Mouse (Mus musculus) v-Abl transformed pro-B cells (cell line): Measurements from ENCODE around the gene Fam169b.
"Not testable (repeated sequence)": the region's sequence is repeated elsewhere in the genome, so short reads cannot be mapped to it uniquely, and the experiment has no call there.

ENCODE experiments used
- in situ Hi-C, 2 experiments: fragments of 400-800 bp; cut with MboI; formaldehyde crosslinking; loops; one replicate each; pipeline ENCODE4 v1.15.1; 2025; ENCODE audit not compliant: unreplicated experiment in 2 of 2

The Fam169b gene

GRCm38 (mm10) chr7:68263346-68264027, 10.2 kb upstream of the Fam169b start:
- in situ Hi-C loops: no loop called here

GRCm38 (mm10) chr7:68264028-68264453, 9.6 kb upstream of the Fam169b start, which contains the start of gene Pgpep1l:
Gene Pgpep1l, minus strand, starts transcription at chr7:68264233.
- in situ Hi-C loops: no loop called here

DNA sequence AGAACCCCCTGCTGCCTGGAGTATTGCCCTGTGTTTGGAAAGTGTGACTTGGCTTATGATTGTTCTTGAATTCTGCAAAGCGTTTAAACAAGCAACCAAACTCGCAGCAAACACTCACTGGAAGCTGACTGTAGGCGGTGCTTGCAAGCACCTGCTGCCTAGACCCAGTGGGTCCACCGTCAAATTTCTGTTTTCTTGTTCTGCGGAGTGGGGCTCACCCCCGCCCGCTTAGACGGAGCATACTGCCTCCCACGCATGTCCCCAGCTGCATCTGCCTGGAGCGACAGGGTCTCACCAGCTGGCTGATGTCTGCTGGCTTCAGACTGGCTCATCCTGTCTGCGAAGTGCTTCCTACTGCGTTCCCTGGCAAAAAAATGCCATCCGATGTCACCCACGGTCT, 9.1 kb upstream of the Fam169b start:
- in situ Hi-C loops: no loop called here

GRCm38 (mm10) chr7:68265391-68265790, 8.2 kb upstream of the Fam169b start:
- in situ Hi-C loops: no loop called here

DNA sequence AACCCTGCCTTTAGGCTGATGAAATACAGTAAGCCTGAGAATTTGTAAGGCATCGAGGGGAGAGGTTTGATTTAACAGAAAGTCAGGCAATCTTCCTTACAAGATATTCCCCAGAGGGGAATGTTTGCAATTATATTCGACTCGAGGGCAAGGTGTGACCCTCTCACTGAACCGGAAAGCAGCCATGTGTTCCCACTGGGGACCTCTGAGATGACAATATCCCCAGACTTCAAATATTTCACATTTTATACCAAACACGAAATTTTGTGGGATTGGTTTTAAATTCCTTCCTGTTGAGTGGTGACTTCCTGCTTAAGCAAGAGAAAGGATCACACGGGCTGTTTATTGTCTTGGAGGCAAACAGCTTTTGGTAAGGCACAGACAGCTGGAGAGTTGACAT, 6.9 kb upstream of the Fam169b start:
- in situ Hi-C loops: no loop called here

DNA sequence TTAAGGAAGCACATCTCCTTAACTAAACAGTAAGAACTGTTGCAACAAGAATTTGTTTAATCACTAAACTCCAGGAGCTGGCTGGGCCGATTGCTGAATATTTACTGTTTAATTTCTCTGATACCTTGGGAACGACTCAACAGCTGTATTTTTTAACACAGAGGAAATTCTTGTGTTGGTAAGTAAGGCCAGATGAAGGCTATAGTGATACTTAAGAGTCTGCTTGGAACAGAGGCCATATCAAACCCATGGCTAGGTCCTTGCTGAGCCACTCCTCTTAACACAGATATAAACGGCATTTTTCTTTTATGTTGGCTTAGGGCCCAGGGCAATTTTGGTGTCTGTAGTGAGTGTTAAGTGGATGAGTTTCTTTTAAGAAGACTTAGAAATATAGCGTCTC, 3.1 kb upstream of the Fam169b start:
- in situ Hi-C loops: no loop called here

- in situ Hi-C loops: no loop called here
These were observed 1.8 kb upstream of the Fam169b start for GRCm38 (mm10) chr7:68271816-68272215.

- in situ Hi-C loops: no loop called here
These were observed 1.0 kb upstream of the Fam169b start for GRCm38 (mm10) chr7:68272607-68273006.

DNA sequence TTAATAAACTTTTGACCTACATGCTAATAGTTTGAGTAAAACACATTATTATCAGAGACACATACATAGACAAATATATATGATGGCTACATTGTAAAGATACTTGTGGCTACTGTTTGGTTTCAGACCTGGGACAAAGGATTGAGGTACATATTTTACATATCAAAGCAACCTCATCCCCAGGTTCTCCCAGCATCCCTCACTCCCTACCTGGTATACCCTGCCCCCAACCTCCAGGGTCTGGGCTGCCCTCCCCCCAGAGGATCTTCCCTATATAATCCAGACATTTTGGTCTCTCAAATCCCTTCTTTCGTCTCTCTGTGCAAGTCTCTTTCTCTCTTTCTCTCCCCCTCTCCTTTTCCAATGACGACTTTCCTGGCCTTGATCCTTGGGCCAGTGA, 579 bp downstream of the Fam169b start:
- in situ Hi-C loops: no loop called here

GRCm38 (mm10) chr7:68274951-68275350, 1.3 kb downstream of the Fam169b start:
- in situ Hi-C loops: no loop called here

DNA sequence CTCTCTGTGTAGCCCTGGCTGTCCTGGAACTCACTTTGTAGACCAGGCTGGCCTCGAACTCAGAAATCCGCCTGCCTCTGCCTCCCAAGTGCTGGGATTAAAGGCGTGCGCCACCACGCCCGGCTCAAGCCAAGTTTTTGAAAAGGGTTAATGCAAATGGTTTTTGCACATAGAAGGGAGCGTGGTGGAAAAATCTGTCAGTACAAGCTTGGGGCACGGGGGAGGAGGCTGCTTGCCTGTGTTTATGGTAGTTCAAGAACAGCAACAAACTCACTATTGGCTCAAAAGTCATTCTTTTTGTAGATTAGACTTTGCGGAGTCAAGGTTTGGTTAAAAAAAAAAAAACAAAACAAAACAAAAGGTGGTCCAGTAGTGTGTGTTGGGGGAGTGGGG, 1.8 kb downstream of the Fam169b start:
- in situ Hi-C loops: not testable (repeated sequence)

GRCm38 (mm10) chr7:68275838-68276731, 2.4 kb downstream of the Fam169b start:
- in situ Hi-C loops: no loop called here

GRCm38 (mm10) chr7:68277054-68277896, 3.6 kb downstream of the Fam169b start:
- in situ Hi-C loops: no loop called here

- in situ Hi-C loops: no loop called here
These were observed 4.2 kb downstream of the Fam169b start for GRCm38 (mm10) chr7:68277897-68278270.

DNA sequence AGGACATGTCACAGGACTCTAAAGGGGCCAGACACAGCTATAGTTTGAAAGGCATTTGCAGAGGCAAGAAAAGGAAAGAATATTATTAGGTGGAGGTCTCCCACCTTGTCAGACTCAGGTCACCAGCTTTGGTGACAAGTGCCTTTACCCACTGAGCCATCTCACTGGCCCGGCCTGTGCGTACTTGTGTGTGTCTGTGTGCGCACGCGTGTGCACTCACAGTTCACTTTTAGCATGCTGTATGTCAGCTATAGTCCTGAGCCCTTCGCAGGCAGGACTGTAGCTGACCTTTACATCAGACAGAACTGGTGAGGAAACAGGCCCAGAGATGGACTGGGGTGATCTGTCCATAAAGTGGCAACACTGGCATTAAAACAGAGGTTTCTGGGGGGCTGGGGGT, 4.7 kb downstream of the Fam169b start:
- in situ Hi-C loops: no loop called here

GRCm38 (mm10) chr7:68278908-68279307, 5.3 kb downstream of the Fam169b start:
- in situ Hi-C loops: no loop called here

DNA sequence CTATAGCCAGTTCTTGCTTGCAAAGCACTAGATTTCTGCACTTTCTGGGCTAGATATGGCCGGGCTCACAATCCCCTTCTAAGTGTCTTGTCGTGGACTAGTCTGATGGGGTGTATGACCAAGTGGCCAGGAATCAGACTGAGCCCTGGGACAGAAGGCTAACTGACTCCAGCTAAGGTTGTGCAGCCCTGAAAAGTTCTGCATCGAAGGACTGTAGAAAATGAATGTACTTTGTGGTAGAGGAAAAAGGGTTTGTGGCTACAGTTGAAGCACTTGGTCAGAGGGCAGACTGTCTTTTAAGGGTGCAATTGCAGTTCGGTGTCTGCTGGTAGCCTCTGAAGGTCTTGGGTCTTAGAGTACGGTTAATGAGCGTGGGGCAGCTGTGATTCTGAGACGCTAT, 5.8 kb downstream of the Fam169b start:
- in situ Hi-C loops: no loop called here

GRCm38 (mm10) chr7:68280352-68280869, 6.8 kb downstream of the Fam169b start:
- in situ Hi-C loops: no loop called here

DNA sequence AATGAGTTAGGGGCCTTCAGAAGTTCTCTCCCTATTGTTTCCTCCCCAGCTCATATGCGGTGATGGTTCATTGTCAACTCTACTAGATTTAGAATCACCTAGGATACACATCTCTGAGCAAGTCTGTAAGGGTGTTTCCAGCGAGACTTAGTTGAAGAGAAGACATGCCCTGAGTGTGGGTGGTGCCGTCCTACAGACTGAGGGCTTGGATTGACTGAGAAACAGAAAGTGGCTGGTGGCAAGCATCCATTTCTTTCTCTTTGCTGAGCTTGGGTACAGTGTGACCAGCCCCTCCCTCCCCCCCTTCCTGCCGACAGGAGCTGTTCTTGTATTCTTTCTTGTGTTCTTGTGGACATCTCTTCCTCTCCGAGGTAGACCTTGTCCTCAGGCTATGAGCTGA, 7.7 kb downstream of the Fam169b start:
- in situ Hi-C loops: no loop called here

GRCm38 (mm10) chr7:68282304-68283132, 8.9 kb downstream of the Fam169b start:
- in situ Hi-C loops: no loop called here
